Mouse (Mus musculus) small intestine, adult 2 months (tissue): ENCODE results near the gene Serpind1.

Experiments used
- CTCF ChIP-seq: fragments of 200-500 bp; IDR thresholded peaks from 2 replicates; pipeline ENCODE4 v1.5.1; 2012; ENCODE audit warnings: low read depth, mild to moderate bottlenecking, control low read depth, inconsistent platforms, low read length, moderate library complexity, mixed read lengths; ENCODE audit not compliant: insufficient replicate concordance, insufficient read length; ENCODE audit errors: extremely low read depth
- POLR2A ChIP-seq: fragments of 200-500 bp; IDR thresholded peaks from 2 replicates; pipeline ENCODE4 v1.6.1; 2012; ENCODE audit warnings: low read depth, mild to moderate bottlenecking, control low read depth, inconsistent platforms, low read length, moderate library complexity

- TF ChIP-seq CTCF (no peak), POLR2A (no peak)
Observed at GRCm38 (mm10) chr16:17316554-17316953, 14.6 kb upstream of the Serpind1 start.
